In the genomic region with DNA sequence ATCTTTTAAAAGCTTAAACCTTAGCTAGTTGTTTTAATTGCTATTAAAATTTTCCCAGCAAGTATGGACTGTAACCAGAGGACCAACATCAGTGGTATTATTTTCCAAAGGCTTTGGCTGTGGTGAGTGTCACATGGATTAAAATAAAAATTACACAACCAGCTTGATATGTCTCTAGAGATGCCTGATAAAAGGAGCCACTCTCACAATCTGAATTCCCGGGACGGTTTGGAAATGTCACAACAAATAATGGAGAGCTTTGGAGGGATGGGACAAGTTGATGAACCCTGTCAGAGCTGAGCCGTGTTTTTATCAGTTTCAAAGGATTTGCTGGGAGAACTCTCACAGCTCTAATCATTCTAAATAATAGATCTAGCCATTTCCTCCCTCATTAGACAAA, we compare ENCODE assay signal across 23 mouse cellular contexts.
A peak's percentile ranks its signal among the peaks of the same experiment; 100 is the strongest.
DNase-seq lines count a peak whose midpoint lies in the region; ATAC-seq lines count a peak whose summit lies in the region.
"Had no signal": no experiment of that assay in that cellular context is flagged by ENCODE, and none has a peak within 500 bp of the region (broad histone marks: within the 10 kb centered on the region; RNA-seq: fewer than 3 reads in every experiment).

No protein-coding gene starts in this region.

- WGBS in embryonic facial prominence, embryonic 14.5 days, result 53% methylated on average over 3 of the region's 3 CpGs
- WGBS in embryonic facial prominence, embryonic 10.5 days, result 50% methylated on average over 3 of the region's 3 CpGs
- WGBS in kidney, embryonic 15.5 days, result 66% methylated on average over 3 of the region's 3 CpGs
- WGBS in kidney, embryonic 16.5 days, result 60% methylated on average over 3 of the region's 3 CpGs
- 21% methylated on average over 3 of the region's 3 CpGs for WGBS in heart, embryonic 12.5 days

- no peaks in the 10 kb centered on the region for H3K9me3 ChIP-seq in embryonic facial prominence, embryonic 14.5 days (ENCODE audit: control insufficient read depth, low read length)
- no peaks in the 10 kb centered on the region for H3K9me3 ChIP-seq in embryonic facial prominence, embryonic 10.5 days
- H3K9me3 ChIP-seq in kidney, embryonic 15.5 days (replicated peaks), result no peaks in the 10 kb centered on the region
- no peaks in the 10 kb centered on the region for H3K9me3 ChIP-seq in kidney, embryonic 16.5 days (ENCODE audit: low read length)
- no peaks in the 10 kb centered on the region for H3K9me3 ChIP-seq in heart, embryonic 12.5 days (replicated peaks)
- H3K9me3 ChIP-seq: forebrain, embryonic 10.5 days; limb, embryonic 15.5 days; liver, embryonic 15.5 days; midbrain, embryonic 12.5 days had no signal

- ATAC-seq in embryonic facial prominence, embryonic 14.5 days (ENCODE audit: low read depth), result no peak
- no peak for ATAC-seq in kidney, embryonic 15.5 days (replicated peaks; ENCODE audit: low FRiP score)
- no peak for ATAC-seq in kidney, embryonic 16.5 days (ENCODE audit: low FRiP score, low TSS enrichment)
- ATAC-seq in heart, embryonic 12.5 days (ENCODE audit: insufficient number of reproducible peaks, low FRiP score), result no peak
- ATAC-seq: activated CD4-positive, CD25-positive, alpha-beta regulatory T cell, adult 4 months; CD4-positive, CD25-positive, alpha-beta regulatory T cell, adult 4 months; Patski had no signal

- no peak overlapping the region for H3K9ac ChIP-seq in embryonic facial prominence, embryonic 14.5 days (ENCODE audit: low read depth, low read length)
- no peak overlapping the region for H3K9ac ChIP-seq in kidney, embryonic 15.5 days
- H3K9ac ChIP-seq in kidney, embryonic 16.5 days (replicated peaks; ENCODE audit: low read length), result no peak overlapping the region
- no peak overlapping the region for H3K9ac ChIP-seq in heart, embryonic 12.5 days
- H3K9ac ChIP-seq: limb, embryonic 15.5 days; liver, embryonic 15.5 days; midbrain, embryonic 12.5 days had no signal

- DNase-seq in embryonic facial prominence, embryonic 14.5 days (ENCODE audit: low spot score), result peak; percentile 0
- no peak for DNase-seq in embryonic facial prominence, embryonic 10.5 days (ENCODE audit: low spot score)
- DNase-seq in heart, postnatal 14 days, result peak; percentile 4 to 12
- DNase-seq in gastrocnemius, postnatal 25 days, result no peak
- no peak for DNase-seq in layer of hippocampus, postnatal 36 days
- DNase-seq: adrenal gland, postnatal 10 days; cerebellum, adult 11 months; cerebellum, postnatal 14 days; embryo, embryonic 11 days; gastrocnemius, postnatal 14 days had no signal

- no peak overlapping the region for H3K4me3 ChIP-seq in embryonic facial prominence, embryonic 14.5 days (ENCODE audit: low read depth, low read length)
- no peak overlapping the region for H3K4me3 ChIP-seq in embryonic facial prominence, embryonic 10.5 days
- no peak overlapping the region for H3K4me3 ChIP-seq in kidney, embryonic 15.5 days (replicated peaks)
- no peak overlapping the region for H3K4me3 ChIP-seq in kidney, embryonic 16.5 days (ENCODE audit: low read length)
- H3K4me3 ChIP-seq in heart, embryonic 12.5 days, result no peak overlapping the region
- H3K4me3 ChIP-seq: forebrain, embryonic 10.5 days; layer of hippocampus, adult 2 months; limb, embryonic 15.5 days; liver, embryonic 15.5 days; midbrain, embryonic 12.5 days had no signal

- intact Hi-C loops in heart, postnatal 14 days (cut with DNase I), result no loop called here

- H3K4me1 ChIP-seq in embryonic facial prominence, embryonic 14.5 days (ENCODE audit: control insufficient read depth, insufficient read depth, low read length), result no peaks in the 10 kb centered on the region
- H3K4me1 ChIP-seq in embryonic facial prominence, embryonic 10.5 days, result no peaks in the 10 kb centered on the region
- H3K4me1 ChIP-seq in kidney, embryonic 15.5 days, result no peaks in the 10 kb centered on the region
- H3K4me1 ChIP-seq in kidney, embryonic 16.5 days (ENCODE audit: insufficient read depth, low read length), result no peaks in the 10 kb centered on the region
- no peaks in the 10 kb centered on the region for H3K4me1 ChIP-seq in heart, embryonic 12.5 days (replicated peaks)
- H3K4me1 ChIP-seq: forebrain, embryonic 10.5 days; limb, embryonic 15.5 days; liver, embryonic 15.5 days; midbrain, embryonic 12.5 days had no signal

- no peaks in the 10 kb centered on the region for H3K36me3 ChIP-seq in embryonic facial prominence, embryonic 14.5 days (ENCODE audit: control insufficient read depth, insufficient read depth, low read length)
- H3K36me3 ChIP-seq in embryonic facial prominence, embryonic 10.5 days (replicated peaks), result no peaks in the 10 kb centered on the region
- H3K36me3 ChIP-seq in kidney, embryonic 15.5 days, result no peaks in the 10 kb centered on the region
- H3K36me3 ChIP-seq in kidney, embryonic 16.5 days (ENCODE audit: insufficient read depth, low read length), result no peaks in the 10 kb centered on the region
- no peaks in the 10 kb centered on the region for H3K36me3 ChIP-seq in heart, embryonic 12.5 days
- H3K36me3 ChIP-seq: forebrain, embryonic 10.5 days; limb, embryonic 15.5 days; liver, embryonic 15.5 days; midbrain, embryonic 12.5 days had no signal

- H3K4me2 ChIP-seq in embryonic facial prominence, embryonic 14.5 days (ENCODE audit: low read depth, low read length), result no peak overlapping the region
- H3K4me2 ChIP-seq in kidney, embryonic 15.5 days, result no peak overlapping the region
- H3K4me2 ChIP-seq in kidney, embryonic 16.5 days (replicated peaks; ENCODE audit: low read depth, low read length), result no peak overlapping the region
- H3K4me2 ChIP-seq in heart, embryonic 12.5 days, result no peak overlapping the region
- H3K4me2 ChIP-seq: limb, embryonic 15.5 days; liver, embryonic 15.5 days; midbrain, embryonic 12.5 days had no signal

- H3K27me3 ChIP-seq in embryonic facial prominence, embryonic 14.5 days (replicated peaks; ENCODE audit: control insufficient read depth, insufficient read depth, low read length), result no peaks in the 10 kb centered on the region
- H3K27me3 ChIP-seq in embryonic facial prominence, embryonic 10.5 days (replicated peaks; ENCODE audit: low read depth, poor library complexity, severe bottlenecking), result no peaks in the 10 kb centered on the region
- H3K27me3 ChIP-seq in kidney, embryonic 15.5 days, result no peaks in the 10 kb centered on the region
- no peaks in the 10 kb centered on the region for H3K27me3 ChIP-seq in kidney, embryonic 16.5 days (ENCODE audit: insufficient read depth, low read length)
- H3K27me3 ChIP-seq in heart, embryonic 12.5 days (replicated peaks), result no peaks in the 10 kb centered on the region
- H3K27me3 ChIP-seq: limb, embryonic 15.5 days; liver, embryonic 15.5 days; midbrain, embryonic 12.5 days; Patski had no signal

- no peak overlapping the region for H3K27ac ChIP-seq in embryonic facial prominence, embryonic 14.5 days (replicated peaks; ENCODE audit: low read depth, low read length)
- H3K27ac ChIP-seq in embryonic facial prominence, embryonic 10.5 days (replicated peaks), result no peak overlapping the region
- 0 out of 2 replicates have a peak overlapping the region, but pooled peaks have one; percentile 37 for H3K27ac ChIP-seq in kidney, embryonic 15.5 days
- H3K27ac ChIP-seq in kidney, embryonic 16.5 days (ENCODE audit: low read length), result no peak overlapping the region
- H3K27ac ChIP-seq in heart, embryonic 12.5 days (ENCODE audit: poor library complexity, severe bottlenecking), result peak overlapping the region; percentile 68
- H3K27ac ChIP-seq: forebrain, embryonic 10.5 days; layer of hippocampus, adult 2 months; limb, embryonic 15.5 days; liver, embryonic 15.5 days; macrophage; midbrain, embryonic 12.5 days; stomach, postnatal 0 days had no signal

Comparison
In these comparisons a context has a peak if more than half of its experiments do, and no peak if none do; other contexts are left out.
1. DNase-seq: peak in embryonic facial prominence, embryonic 14.5 days (single experiment) and heart, postnatal 14 days (2 of 2); none in embryonic facial prominence, embryonic 10.5 days (single experiment), gastrocnemius, postnatal 25 days (single experiment) and layer of hippocampus, postnatal 36 days (0 of 2).
2. H3K27ac ChIP-seq: peak in kidney, embryonic 15.5 days (single experiment) and heart, embryonic 12.5 days (single experiment); none in embryonic facial prominence, embryonic 14.5 days (single experiment), embryonic facial prominence, embryonic 10.5 days (single experiment) and kidney, embryonic 16.5 days (single experiment).